Mouse (Mus musculus): ENCODE results near the gene Fhit.

Gene Fhit

GRCm38 (mm10) chr14:10711841-10712521 lies 449.9 kb downstream of the Fhit start:
- in situ Hi-C loops (cut with MboI, MseI): no loop called here

GRCm38 (mm10) chr14:10710796-10711311 lies 451.0 kb downstream of the Fhit start:
- in situ Hi-C loops (cut with MboI, MseI): no loop called here

GRCm38 (mm10) chr14:10701707-10702106 lies 460.1 kb downstream of the Fhit start:
- in situ Hi-C loops (cut with MboI, MseI): no loop called here

- in situ Hi-C loops (cut with MboI, MseI): no loop called here
These were observed 481.8 kb downstream of the Fhit start for GRCm38 (mm10) chr14:10680041-10680440.

GRCm38 (mm10) chr14:10679638-10680037 lies 482.2 kb downstream of the Fhit start:
- in situ Hi-C loops (cut with MboI, MseI): no loop called here

DNA sequence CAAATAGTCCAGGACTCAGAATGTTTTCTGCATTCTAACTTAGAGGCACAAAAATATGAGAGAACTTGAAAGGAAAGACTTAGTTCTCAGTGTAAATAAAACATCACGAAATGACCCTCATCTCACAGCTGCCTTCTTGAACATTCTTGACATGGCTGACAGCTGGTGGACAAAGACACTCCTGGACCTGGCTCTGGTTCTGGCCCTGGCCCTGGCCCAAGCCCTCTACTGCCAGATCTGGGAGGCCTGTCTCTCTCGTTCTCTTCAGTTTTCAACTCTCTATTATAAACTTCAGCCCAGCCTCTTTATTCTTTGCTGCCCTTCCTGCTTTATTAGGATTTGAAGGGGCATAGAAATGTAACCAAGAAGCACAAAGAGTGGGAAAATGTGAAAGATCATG lies 484.2 kb downstream of the Fhit start:
- in situ Hi-C loops (cut with MboI, MseI): no loop called here

DNA sequence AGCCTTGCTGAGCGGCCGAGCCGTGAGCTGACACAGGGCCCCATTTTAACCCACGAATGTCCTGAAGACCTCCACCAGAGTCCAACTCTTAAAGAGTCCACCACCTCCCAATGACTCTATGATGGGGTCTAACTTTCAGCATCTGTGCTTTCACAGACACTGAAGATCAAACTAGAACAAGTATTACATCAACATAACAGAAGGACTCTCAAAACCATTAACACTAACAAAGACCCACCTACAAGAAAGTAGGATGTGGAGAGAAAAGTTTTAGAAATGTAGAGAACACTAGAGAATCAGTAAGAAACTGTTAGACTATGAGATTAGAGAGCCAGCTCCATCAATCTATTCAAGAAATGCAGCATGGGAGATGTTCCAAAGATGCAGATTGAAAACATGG lies 501.6 kb downstream of the Fhit start:
- in situ Hi-C loops (cut with MboI, MseI): no loop called here

GRCm38 (mm10) chr14:10659326-10659725 lies 502.5 kb downstream of the Fhit start:
- in situ Hi-C loops (cut with MboI, MseI): no loop called here

DNA sequence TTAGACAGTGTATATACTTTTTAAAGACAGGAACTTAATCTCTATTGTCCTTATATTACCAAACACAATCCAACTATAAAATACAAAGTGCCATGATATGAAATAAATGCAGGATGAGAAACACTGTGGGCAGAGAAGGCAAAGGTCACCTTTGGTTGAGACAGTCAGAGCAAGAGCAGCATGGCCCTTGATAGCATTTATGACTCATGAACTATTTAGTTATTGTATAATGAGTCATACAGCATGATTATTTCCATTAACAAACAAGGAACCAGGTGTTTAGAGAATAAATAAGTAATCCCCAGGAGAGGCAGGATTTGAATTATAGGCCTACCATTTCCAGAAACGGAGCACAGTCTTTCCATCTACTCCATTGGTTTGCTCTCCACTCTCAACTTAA lies 503.6 kb downstream of the Fhit start:
- in situ Hi-C loops (cut with MboI, MseI): no loop called here

DNA sequence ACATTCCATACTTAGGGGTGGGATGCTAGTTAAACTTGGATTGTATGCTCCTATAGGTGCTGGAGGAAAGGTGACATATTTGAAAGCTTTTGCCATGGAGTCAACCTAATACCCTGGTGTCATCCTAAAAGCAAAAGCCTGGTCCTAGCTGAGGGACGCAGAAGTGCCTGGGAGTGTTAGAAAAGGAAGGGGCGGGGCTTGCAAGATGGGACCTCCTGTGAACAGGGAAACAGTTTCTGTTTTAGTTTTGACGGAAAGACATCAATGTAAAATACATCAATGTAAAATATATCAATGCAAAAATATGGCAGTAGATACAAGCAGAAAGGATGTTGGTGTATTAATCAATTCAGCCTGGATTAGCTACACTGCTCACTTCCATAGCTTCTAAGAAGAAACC lies 504.5 kb downstream of the Fhit start:
- in situ Hi-C loops (cut with MboI, MseI): no loop called here

GRCm38 (mm10) chr14:10655842-10656241 lies 506.0 kb downstream of the Fhit start:
- in situ Hi-C loops (cut with MboI, MseI): no loop called here

DNA sequence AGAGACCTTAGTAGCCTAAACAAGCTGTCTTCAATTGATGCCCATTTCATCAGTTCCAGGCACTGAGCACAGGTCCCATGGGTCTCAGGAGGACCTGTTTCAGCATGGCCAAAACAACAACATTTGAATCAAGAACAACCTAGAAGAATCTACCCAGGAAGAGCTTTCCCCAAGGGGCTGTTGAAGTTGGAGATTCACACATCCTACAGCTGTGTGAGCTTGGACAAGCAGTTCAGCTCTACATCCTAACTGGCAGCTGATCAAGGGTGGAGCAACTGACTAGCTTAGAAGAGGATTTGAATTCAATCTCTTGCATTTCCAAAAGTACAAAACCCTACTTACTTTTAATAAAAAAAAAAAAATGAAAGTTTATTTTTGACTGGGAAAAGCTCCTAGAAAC lies 514.0 kb downstream of the Fhit start:
- in situ Hi-C loops (cut with MboI, MseI): no loop called here

DNA sequence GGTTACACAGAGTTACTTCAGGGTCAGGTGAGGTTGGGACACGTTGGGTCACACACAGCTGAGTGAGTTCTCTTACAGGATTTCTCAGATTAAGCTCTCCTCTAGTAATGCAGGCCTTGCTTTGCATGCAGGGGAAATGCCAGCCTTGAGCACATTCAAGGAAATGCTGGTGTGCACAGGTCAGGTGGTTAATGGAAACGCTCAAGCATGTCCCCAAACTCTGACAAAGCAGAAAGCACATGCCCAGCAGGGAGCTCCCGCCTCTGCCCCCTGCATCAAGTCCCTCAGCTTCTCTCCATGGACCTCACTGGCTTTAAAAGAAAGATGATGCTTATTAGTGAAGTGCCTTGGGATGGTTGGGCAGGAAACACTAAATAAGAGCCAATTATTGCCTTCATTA lies 530.1 kb downstream of the Fhit start:
- in situ Hi-C loops (cut with MboI, MseI): no loop called here

DNA sequence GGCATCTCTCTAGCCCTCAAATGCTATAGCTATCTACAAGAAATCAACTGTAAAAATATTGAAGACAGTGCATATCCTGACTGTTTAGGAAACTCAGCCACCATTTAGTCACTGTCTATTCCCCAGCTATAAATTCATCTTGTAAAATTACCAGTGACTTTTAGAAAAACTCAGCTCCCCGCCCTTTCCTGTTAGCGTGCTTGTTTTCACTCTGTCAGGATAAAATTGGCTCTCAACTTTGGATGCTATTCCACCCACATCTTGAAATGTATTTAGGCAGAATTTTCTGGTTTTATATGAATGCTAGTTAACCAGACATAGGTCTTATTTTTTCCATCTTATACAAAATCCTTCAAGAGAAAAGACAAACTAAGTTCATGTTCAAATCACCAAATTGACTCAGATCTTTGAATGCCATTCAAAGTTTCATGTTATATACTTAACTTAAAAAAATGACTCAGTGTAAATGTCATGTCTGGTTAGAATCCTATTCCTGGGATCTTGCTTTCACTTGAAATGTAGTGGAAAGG lies 530.9 kb downstream of the Fhit start:
- in situ Hi-C loops (cut with MboI, MseI): no loop called here

- in situ Hi-C loops (cut with MboI, MseI): no loop called here
These were observed 568.4 kb downstream of the Fhit start for GRCm38 (mm10) chr14:10593467-10593866.

GRCm38 (mm10) chr14:10568937-10569552 lies 592.8 kb downstream of the Fhit start:
- in situ Hi-C loops (cut with MboI, MseI): no loop called here

DNA sequence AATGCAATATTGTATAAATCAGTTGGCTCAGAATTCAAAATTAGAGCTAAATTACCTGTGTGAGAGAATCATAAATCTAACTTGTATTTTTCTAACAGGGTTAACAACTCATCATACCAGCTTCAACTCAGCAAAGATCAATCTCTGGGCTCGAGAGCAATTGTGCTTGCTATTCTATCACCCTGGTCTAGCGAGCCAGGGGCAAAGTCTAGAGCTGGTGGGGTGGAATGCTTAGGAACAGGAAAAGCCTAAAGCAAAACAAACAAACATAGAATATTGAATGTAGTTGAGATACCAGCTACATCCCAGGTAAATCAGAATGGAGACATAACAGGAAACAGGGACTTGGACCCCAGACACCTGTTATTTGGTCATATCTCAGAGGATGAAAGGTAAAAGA lies 594.1 kb downstream of the Fhit start:
- in situ Hi-C loops (cut with MboI, MseI): no loop called here

GRCm38 (mm10) chr14:10554755-10555154 lies 607.1 kb downstream of the Fhit start:
- in situ Hi-C loops (cut with MboI, MseI): no loop called here

DNA sequence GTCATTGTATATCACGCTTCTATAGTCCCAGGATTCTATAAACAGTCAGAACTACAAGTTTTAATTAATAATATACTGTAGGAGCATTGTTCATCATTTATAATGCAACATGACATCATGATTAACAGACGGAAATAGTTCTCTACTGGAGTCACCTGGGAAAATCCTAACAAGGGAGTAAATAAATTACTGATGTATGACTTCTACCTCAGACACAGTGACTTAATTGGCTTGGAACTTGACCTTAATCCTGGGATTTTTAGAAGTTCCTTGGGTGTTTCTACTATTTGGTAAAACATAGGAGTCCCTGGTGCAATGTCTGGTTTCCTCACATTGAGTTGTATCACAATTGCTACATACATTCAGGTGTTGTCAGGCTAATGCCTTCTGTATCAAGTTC lies 613.2 kb downstream of the Fhit start:
- in situ Hi-C loops (cut with MboI, MseI): no loop called here

DNA sequence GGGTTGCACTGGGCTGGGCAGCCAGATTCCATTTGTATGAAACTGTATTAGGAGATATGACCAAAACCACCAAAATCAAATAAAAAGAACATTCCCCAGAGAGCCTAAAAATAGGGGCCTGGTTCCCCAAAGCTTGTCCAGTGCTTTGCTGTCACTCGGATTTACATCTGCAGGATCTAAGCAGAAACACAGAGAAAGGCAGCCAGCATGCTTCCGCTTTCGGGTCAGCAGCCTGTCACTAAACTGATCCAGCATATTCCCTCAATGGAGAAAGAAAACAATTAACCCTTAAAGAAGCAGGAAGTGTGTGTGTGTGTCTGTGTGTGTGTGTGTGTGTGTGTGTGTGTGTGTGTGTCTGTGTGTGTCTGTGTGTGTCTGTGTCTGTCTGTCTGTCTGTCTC lies 615.9 kb downstream of the Fhit start:
- in situ Hi-C loops (cut with MboI, MseI): no loop called here

DNA sequence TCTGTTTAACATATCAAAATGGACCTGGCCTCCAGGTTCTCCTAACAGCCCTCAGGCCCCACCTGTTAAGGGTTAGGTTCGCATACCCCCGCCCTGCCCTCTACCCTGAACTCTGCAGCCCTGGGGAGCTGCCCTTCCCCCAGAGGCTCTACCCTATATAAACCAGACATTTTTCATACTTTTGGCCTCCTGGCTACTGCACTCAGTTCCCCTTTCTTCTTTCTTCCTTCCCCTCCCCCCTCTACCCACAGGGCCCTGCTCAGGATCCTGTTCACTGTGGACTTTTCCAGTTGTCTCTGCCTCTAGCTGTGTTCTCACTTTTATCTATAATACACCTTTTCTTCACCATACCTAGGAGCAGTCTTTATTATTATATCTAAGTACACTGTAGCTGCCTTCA lies 627.0 kb downstream of the Fhit start:
- in situ Hi-C loops (cut with MboI, MseI): loop anchor here (10.0 kb wide), 1 partner anchor 1140 kb away; no protein-coding TSS in a partner anchor

DNA sequence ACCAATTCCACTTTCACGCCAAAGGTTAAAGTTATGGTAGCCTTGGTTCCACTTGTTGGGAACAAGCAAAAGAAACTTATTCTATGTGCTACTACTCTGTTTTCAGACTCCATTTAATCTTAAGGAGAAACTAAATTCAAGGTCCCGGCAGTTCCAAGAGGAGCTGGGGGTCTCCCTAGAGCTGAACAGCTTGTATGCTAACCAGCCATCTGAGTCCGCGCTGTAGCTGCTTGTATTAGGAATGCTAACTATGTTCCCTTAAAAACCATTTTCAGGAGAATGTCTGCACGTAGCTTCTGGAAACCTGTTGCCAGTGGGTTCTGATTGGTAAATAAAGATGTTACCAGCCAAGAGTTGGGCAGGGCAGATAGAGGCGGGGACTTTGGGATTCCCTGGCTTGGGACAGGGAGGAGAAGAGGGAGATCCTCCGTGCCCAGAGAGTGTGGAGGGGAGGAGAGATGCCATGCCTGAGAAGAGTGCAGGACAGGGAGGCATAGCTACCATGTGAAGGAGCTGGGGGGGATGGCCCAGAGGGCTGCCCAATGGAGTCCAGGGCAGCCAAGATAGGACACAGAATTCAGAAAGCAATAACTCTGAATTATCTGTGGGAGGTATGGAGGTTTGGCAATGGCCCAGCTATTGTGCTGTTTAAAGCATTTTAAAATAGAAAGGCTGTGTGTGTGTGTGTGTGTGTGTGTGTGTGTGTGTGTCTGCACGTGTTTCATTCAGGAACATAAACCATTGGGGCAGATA lies 629.9 kb downstream of the Fhit start:
- in situ Hi-C loops (cut with MboI, MseI): loop anchor here (10.0 kb wide), 1 partner anchor 1137 kb away; no protein-coding TSS in a partner anchor

Measured in T-helper 2 cell (primary cell).